Mouse (Mus musculus): Measurements from ENCODE around the gene Reln.

GRCm38 (mm10) chr5:22153601-22154000, 190.9 kb downstream of the Reln start:
- no peak for TF ChIP-seq CTCF (IDR thresholded peaks at IDR 0.05; ENCODE audit: insufficient read depth, low read length)
- no peak for TF ChIP-seq POLR2A (IDR thresholded peaks at IDR 0.05; ENCODE audit: borderline replicate concordance, extremely low read depth, low read depth, low read length)
